Mouse (Mus musculus) ES-E14 (cell line): ENCODE measurements around the gene Mrps27.

ENCODE experiments used
- HCFC1 ChIP-seq: IDR thresholded peaks from 2 replicates; pipeline ENCODE4 v1.6.1; 2012; ENCODE audit warnings: low read length, inconsistent platforms, borderline replicate concordance; ENCODE audit not compliant: insufficient read depth
- MAFK ChIP-seq: IDR thresholded peaks from 2 replicates; pipeline ENCODE4 v1.6.1; 2014; ENCODE audit warnings: mild to moderate bottlenecking, low read depth, low read length, inconsistent platforms; ENCODE audit not compliant: insufficient read depth
- ZC3H11A ChIP-seq: IDR thresholded peaks from 2 replicates; pipeline ENCODE4 v1.6.1; 2012; ENCODE audit warnings: low read depth, mild to moderate bottlenecking, inconsistent platforms, low read length, borderline replicate concordance

DNA sequence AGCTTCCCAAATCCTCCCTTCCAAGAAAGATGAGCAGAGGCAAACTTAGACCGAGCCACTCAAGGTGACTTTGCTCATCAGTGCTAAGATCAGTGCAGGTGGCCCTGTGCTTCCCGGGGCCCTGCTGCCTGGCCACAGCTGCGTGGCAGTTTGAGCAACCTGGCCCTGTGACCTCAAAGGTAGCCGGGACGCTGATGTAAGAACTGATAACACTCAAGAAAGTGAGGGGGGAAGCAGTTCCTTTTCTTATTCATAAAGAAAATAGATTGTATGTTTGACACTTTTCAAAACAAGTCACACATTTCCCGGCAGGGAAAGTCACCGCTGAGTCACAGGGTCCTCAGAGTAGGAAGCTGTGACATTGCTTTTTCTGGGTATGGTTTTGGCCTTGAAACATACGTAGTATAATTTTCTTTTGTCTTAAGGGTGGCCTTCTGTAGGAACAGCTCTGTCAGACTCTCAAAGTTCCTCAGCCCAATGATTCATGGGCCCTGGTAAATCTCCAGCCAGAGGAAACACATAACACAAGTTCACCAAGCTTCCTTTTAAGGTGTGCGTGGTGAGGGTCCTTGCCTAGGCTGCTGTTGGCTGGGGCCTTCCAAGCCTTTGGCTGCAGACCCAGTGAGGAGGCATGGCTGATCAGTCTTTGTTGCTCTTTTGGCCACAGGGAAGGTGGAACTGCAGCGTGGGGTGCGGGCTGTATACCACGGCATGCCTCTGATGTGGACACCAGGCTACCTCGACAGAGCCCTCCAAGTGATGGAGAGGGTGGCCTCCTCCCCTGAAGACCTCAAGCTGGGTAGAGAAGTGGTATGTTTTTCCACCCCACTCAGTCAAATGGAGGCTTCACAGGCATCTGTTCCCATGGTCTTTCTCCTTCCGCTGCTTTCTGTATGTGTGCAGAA is 66.3 kb downstream of the Mrps27 start:
- no peak for TF ChIP-seq ZC3H11A
- no peak for TF ChIP-seq MAFK
- TF ChIP-seq HCFC1 = no peak
